In genomic region chr1:165193880-165194661, GRCm38 (mm10) we compare ENCODE assay signal across 8 mouse cellular contexts. TPM values are rescaled to one million over a fixed set of nuclear protein-coding genes. Genes with fewer than 3 reads are reported as not detected.
A peak's percentile ranks its signal among the peaks of the same experiment; 100 is the strongest.
DNase-seq lines count a peak whose midpoint lies in the region; ATAC-seq and TF ChIP-seq lines count a peak whose summit lies in the region.

Gene Sft2d2, minus strand, starts transcription at chr1:165194438.

- H3K9ac ChIP-seq in ES-E14 (ENCODE audit: insufficient read depth, low read depth, low read length, poor library complexity, severe bottlenecking): peak within 1 kb of the TSS; percentile 85
- H3K9ac ChIP-seq in forebrain, embryonic 13.5 days: peak within 1 kb of the TSS; percentile 67
- H3K9ac ChIP-seq in heart, postnatal 0 days (replicated peaks; ENCODE audit: low read depth, low read length): peak within 1 kb of the TSS; percentile 82
- H3K9ac ChIP-seq in liver, embryonic 16.5 days (ENCODE audit: low read depth, low read length): peak within 1 kb of the TSS; percentile 80
- peak within 1 kb of the TSS; percentile 60 for H3K9ac ChIP-seq in neural tube, embryonic 12.5 days
- H3K9ac ChIP-seq in stomach, postnatal 0 days (ENCODE audit: low read length): peak within 1 kb of the TSS; percentile 86

- no peaks in the 10 kb centered on the region for H3K9me3 ChIP-seq in ES-E14 (ENCODE audit: control insufficient read depth, insufficient read depth, low read depth, low read length)
- H3K9me3 ChIP-seq in forebrain, embryonic 13.5 days (replicated peaks): no peaks in the 10 kb centered on the region
- H3K9me3 ChIP-seq in heart, postnatal 0 days (replicated peaks; ENCODE audit: control insufficient read depth, low read length): no peaks in the 10 kb centered on the region
- H3K9me3 ChIP-seq in liver, embryonic 16.5 days (replicated peaks; ENCODE audit: control insufficient read depth, low read length): no peaks in the 10 kb centered on the region
- H3K9me3 ChIP-seq in neural tube, embryonic 12.5 days: no peaks in the 10 kb centered on the region
- H3K9me3 ChIP-seq in stomach, postnatal 0 days (ENCODE audit: control insufficient read depth, low read length): no peaks in the 10 kb centered on the region

- ATAC-seq in forebrain, embryonic 13.5 days: peak; percentile 77
- ATAC-seq in heart, postnatal 0 days (ENCODE audit: insufficient read depth, low read depth): peak; percentile 85
- peak; percentile 98 for ATAC-seq in liver, embryonic 16.5 days (ENCODE audit: low read depth)
- peak; percentile 90 for ATAC-seq in neural tube, embryonic 12.5 days (ENCODE audit: low FRiP score, low read depth)
- ATAC-seq in stomach, postnatal 0 days (ENCODE audit: low FRiP score, low TSS enrichment): peak; percentile 92

- peaks cover 3% of the 10 kb centered on the region; the same call in 1 of the 2 replicates for H3K27me3 ChIP-seq in forebrain, embryonic 13.5 days
- H3K27me3 ChIP-seq in heart, postnatal 0 days (ENCODE audit: control insufficient read depth, insufficient read depth, low read length): no peaks in the 10 kb centered on the region
- H3K27me3 ChIP-seq in liver, embryonic 16.5 days (ENCODE audit: control insufficient read depth, insufficient read depth, low read depth, low read length): no peaks in the 10 kb centered on the region
- peaks cover 5% of the 10 kb centered on the region; the same call in 1 of the 2 replicates for H3K27me3 ChIP-seq in neural tube, embryonic 12.5 days (replicated peaks)
- H3K27me3 ChIP-seq in stomach, postnatal 0 days (ENCODE audit: control insufficient read depth, insufficient read depth, low read length): no peaks in the 10 kb centered on the region

- TF ChIP-seq EP300 in heart, postnatal 0 days (IDR thresholded peaks at IDR 0.05; ENCODE audit: low read depth): no peak
- no peak for TF ChIP-seq EP300 in stomach, postnatal 0 days (optimal IDR thresholded peaks at IDR 0.05)

- H3K36me3 ChIP-seq in ES-E14 (ENCODE audit: control insufficient read depth, insufficient read depth, low read length, poor library complexity, severe bottlenecking): no peaks in the 10 kb centered on the region
- no peaks in the 10 kb centered on the region for H3K36me3 ChIP-seq in forebrain, embryonic 13.5 days (ENCODE audit: poor library complexity, severe bottlenecking)
- no peaks in the 10 kb centered on the region for H3K36me3 ChIP-seq in heart, postnatal 0 days (replicated peaks; ENCODE audit: control insufficient read depth, insufficient read depth, low read length)
- no peaks in the 10 kb centered on the region for H3K36me3 ChIP-seq in liver, embryonic 16.5 days (ENCODE audit: control insufficient read depth, insufficient read depth)
- H3K36me3 ChIP-seq in neural tube, embryonic 12.5 days: no peaks in the 10 kb centered on the region
- H3K36me3 ChIP-seq in stomach, postnatal 0 days (ENCODE audit: control insufficient read depth, insufficient read depth, low read length): no peaks in the 10 kb centered on the region

- peak within 1 kb of the TSS; percentile 76 to 94 for H3K4me3 ChIP-seq in ES-E14 (ENCODE audit: insufficient read depth in 1 of 2, low read depth in 1 of 2, low read length in 2 of 2, poor library complexity in 1 of 2, severe bottlenecking in 1 of 2)
- peak within 1 kb of the TSS; percentile 65 for H3K4me3 ChIP-seq in forebrain, embryonic 13.5 days
- peak within 1 kb of the TSS; percentile 82 for H3K4me3 ChIP-seq in heart, postnatal 0 days (ENCODE audit: low read depth, low read length)
- H3K4me3 ChIP-seq in liver, embryonic 16.5 days (ENCODE audit: low read depth, low read length): peak within 1 kb of the TSS; percentile 76
- peak within 1 kb of the TSS; percentile 68 for H3K4me3 ChIP-seq in neural tube, embryonic 12.5 days
- peak within 1 kb of the TSS; percentile 84 for H3K4me3 ChIP-seq in stomach, postnatal 0 days (ENCODE audit: low read depth, low read length)

- H3K27ac ChIP-seq in ES-E14 (ENCODE audit: insufficient read depth, low read depth, low read length, poor library complexity, severe bottlenecking): no peak within 1 kb of the TSS
- H3K27ac ChIP-seq in forebrain, embryonic 13.5 days: no peak within 1 kb of the TSS
- peak within 1 kb of the TSS; percentile 86 for H3K27ac ChIP-seq in heart, postnatal 0 days (ENCODE audit: low read depth)
- H3K27ac ChIP-seq in liver, embryonic 16.5 days (ENCODE audit: low read length): peak within 1 kb of the TSS; percentile 85
- H3K27ac ChIP-seq in neural tube, embryonic 12.5 days: no peak within 1 kb of the TSS
- H3K27ac ChIP-seq in stomach, postnatal 0 days (replicated peaks): peak within 1 kb of the TSS; percentile 94

- peaks cover 4 to 13% of the 10 kb centered on the region in 2 experiments for H3K4me1 ChIP-seq in ES-E14 (ENCODE audit: control insufficient read depth in 2 of 2, insufficient read depth in 2 of 2, low read length in 2 of 2, poor library complexity in 1 of 2)
- peaks cover 19% of the 10 kb centered on the region for H3K4me1 ChIP-seq in forebrain, embryonic 13.5 days
- peaks cover 25% of the 10 kb centered on the region for H3K4me1 ChIP-seq in heart, postnatal 0 days (ENCODE audit: control insufficient read depth, insufficient read depth)
- H3K4me1 ChIP-seq in liver, embryonic 16.5 days (ENCODE audit: control insufficient read depth, low read depth, low read length): peaks cover 21% of the 10 kb centered on the region
- peaks cover 4% of the 10 kb centered on the region; the same call in 1 of the 2 replicates for H3K4me1 ChIP-seq in neural tube, embryonic 12.5 days
- peaks cover 2% of the 10 kb centered on the region; the same call in 1 of the 2 replicates for H3K4me1 ChIP-seq in stomach, postnatal 0 days (replicated peaks; ENCODE audit: control insufficient read depth, insufficient read depth)

- TF ChIP-seq CTCF in heart, postnatal 0 days (IDR thresholded peaks at IDR 0.05; ENCODE audit: low read depth): no peak; the same call in 1 of the 2 replicates
- TF ChIP-seq CTCF in stomach, postnatal 0 days (IDR thresholded peaks at IDR 0.05; ENCODE audit: low read depth): peak; percentile 56

- DNase-seq in ES-E14 (ENCODE audit: low read depth, low spot score): peak; percentile 31
- peak; percentile 51 for DNase-seq in cerebellum, adult 11 months
- DNase-seq in heart, postnatal 0 days (ENCODE audit: low spot score): peak; percentile 87
- peak; percentile 94 to 97 for DNase-seq in kidney, postnatal 4 days
- peak; percentile 100 for DNase-seq in stomach, postnatal 0 days (ENCODE audit: low spot score)

- peak within 1 kb of the TSS; percentile 94 for H3K4me2 ChIP-seq in forebrain, embryonic 13.5 days
- peak within 1 kb of the TSS; percentile 84 for H3K4me2 ChIP-seq in heart, postnatal 0 days (ENCODE audit: low read depth, low read length)
- peak within 1 kb of the TSS; percentile 88 for H3K4me2 ChIP-seq in liver, embryonic 16.5 days (ENCODE audit: low read depth, low read length)
- H3K4me2 ChIP-seq in neural tube, embryonic 12.5 days (replicated peaks): peak within 1 kb of the TSS; percentile 98
- peak within 1 kb of the TSS; percentile 86 for H3K4me2 ChIP-seq in stomach, postnatal 0 days (replicated peaks; ENCODE audit: low read depth)

- WGBS in forebrain, embryonic 13.5 days: under 1% methylated on average over 69 of the region's 69 CpGs
- WGBS in heart, postnatal 0 days: under 1% methylated on average over 67 of the region's 69 CpGs
- WGBS in liver, embryonic 16.5 days (ENCODE audit: insufficient replicate concordance): under 1% methylated on average over 69 of the region's 69 CpGs
- WGBS in neural tube, embryonic 12.5 days: under 1% methylated on average over 69 of the region's 69 CpGs
- WGBS in stomach, postnatal 0 days: under 1% methylated on average over 60 of the region's 69 CpGs

- in situ Hi-C loops in ES-E14 (cut with MboI; ENCODE audit: low sequenced_read_pairs in 2 of 2, unreplicated experiment in 2 of 2): no loop called here

TF ChIP-seq in ES-E14, 5 proteins besides CTCF, POLR2A, EP300 and RAD21:
- no peak for TF ChIP-seq MAFK (IDR thresholded peaks at IDR 0.05; ENCODE audit: insufficient read depth, low read depth, low read length)
- no peak for TF ChIP-seq ZNF384 (IDR thresholded peaks at IDR 0.05; ENCODE audit: low read depth, low read length)
- no peak for TF ChIP-seq HCFC1 (IDR thresholded peaks at IDR 0.05; ENCODE audit: borderline replicate concordance, insufficient read depth, low read length)
- TF ChIP-seq ZC3H11A (IDR thresholded peaks at IDR 0.05; ENCODE audit: borderline replicate concordance, low read depth, low read length): no peak
- TF ChIP-seq CHD2 (IDR thresholded peaks at IDR 0.05; ENCODE audit: low read depth, low read length): no peak

RNA-seq across cellular contexts. Expression of gene Sft2d2, which starts in this region (rescaled TPM):
- total RNA-seq in ES-E14 (2012; rRNA removed): 15.0 and 23.8 TPM in 2 replicates
- 6.2 and 6.9 TPM in 2 replicates for polyA plus RNA-seq in forebrain, embryonic 13.5 days (2015; fragmentation: Nextera tagmentation; extraction: Ambion mirVana)
- total RNA-seq in heart, postnatal 0 days (2014; rRNA removed; ENCODE audit: low replicate concordance): 21.2 and 34.7 TPM in 2 replicates
- 11.6 and 11.9 TPM in 2 replicates for polyA plus RNA-seq in heart, postnatal 0 days (2015; fragmentation: Nextera tagmentation; extraction: Ambion mirVana)
- 9.1 and 9.8 TPM in 2 replicates for polyA plus RNA-seq in liver, embryonic 16.5 days (2015; fragmentation: Nextera tagmentation; extraction: Ambion mirVana)
- polyA plus RNA-seq in neural tube, embryonic 12.5 days (2016; fragmentation: Nextera tagmentation; extraction: Ambion mirVana): 8.3 and 8.7 TPM in 2 replicates
- 19.8 and 21.6 TPM in 2 replicates for polyA plus RNA-seq in stomach, postnatal 0 days (2015; fragmentation: Nextera tagmentation; extraction: Ambion mirVana)

Comparison
In these comparisons a context has a peak if more than half of its experiments do, and no peak if none do; other contexts are left out.
1. DNase-seq: peak in every context shown above with its lines; median percentile 100 in stomach, postnatal 0 days; 96 in kidney, postnatal 4 days; 87 in heart, postnatal 0 days; 51 in cerebellum, adult 11 months; 31 in ES-E14.
2. H3K27ac ChIP-seq: peak in heart, postnatal 0 days (single experiment), liver, embryonic 16.5 days (single experiment) and stomach, postnatal 0 days (single experiment); none in ES-E14 (single experiment), forebrain, embryonic 13.5 days (single experiment) and neural tube, embryonic 12.5 days (single experiment).
3. Peak in every context shown above with its lines, with median percentiles within 50 percentile points of each other: H3K4me3 ChIP-seq, H3K9ac ChIP-seq, ATAC-seq and H3K4me2 ChIP-seq.